Mouse (Mus musculus) granulocyte monocyte progenitor cell, adult 5-6 weeks (primary cell): Measurements from ENCODE around the gene Smim1. TPM values are rescaled to one million over a fixed set of nuclear protein-coding genes. Genes with fewer than 3 reads are reported as not detected.

Source experiments
- ATAC-seq: replicated peaks from 2 replicates; pipeline ENCODE4 v1.8.0; 2016; ENCODE audit warnings: mild to moderate bottlenecking, moderate TSS enrichment, inconsistent platforms; ENCODE audit not compliant: poor library complexity, severe bottlenecking
- total RNA-seq, 2 experiments: library from RNA; stranded (forward) in 1 of 2; stranded (reverse) in 1 of 2; fragments of 200-712, 200-1000 nt in 1 of 2; fragments of >200 nt in 1 of 2; fragmentation: Nextera tagmentation in 1 of 2; gene quantifications; 2 replicates each; pipeline ENCODE4 v1.2.3; 2014 to 2017

Gene Smim1
- total RNA-seq (2014; fragmentation: Nextera tagmentation) (not detected in 2 replicates), total RNA-seq (2017) (0.05 and 0.60 TPM in 2 replicates)

GRCm38 (mm10) chr4:154025641-154026440 lies at the start of gene Smim1:
Smim1 (minus strand) TSS chr4:154026230.
- ATAC-seq: peak; percentile 52

DNA sequence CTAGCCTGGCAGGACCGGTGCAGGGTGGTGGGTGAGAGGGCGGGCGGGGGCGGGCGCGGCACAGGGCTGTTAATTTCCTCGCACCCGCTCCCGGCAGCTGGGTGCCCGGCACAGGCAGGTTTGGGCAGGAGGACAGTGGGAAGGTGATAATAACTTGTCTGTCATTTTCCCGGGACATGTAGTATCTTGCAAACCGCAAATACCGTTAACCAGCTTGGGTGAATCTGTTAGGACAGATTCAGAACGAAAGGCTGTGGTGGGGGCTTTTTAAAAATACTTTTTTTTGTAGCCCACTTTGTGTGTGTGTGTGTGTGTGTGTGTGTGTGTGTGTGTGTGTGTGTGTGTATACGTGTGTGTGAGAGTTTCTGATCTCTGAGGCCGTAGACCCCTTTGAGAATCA lies 45.9 kb upstream of the Smim1 start:
- no peak for ATAC-seq

DNA sequence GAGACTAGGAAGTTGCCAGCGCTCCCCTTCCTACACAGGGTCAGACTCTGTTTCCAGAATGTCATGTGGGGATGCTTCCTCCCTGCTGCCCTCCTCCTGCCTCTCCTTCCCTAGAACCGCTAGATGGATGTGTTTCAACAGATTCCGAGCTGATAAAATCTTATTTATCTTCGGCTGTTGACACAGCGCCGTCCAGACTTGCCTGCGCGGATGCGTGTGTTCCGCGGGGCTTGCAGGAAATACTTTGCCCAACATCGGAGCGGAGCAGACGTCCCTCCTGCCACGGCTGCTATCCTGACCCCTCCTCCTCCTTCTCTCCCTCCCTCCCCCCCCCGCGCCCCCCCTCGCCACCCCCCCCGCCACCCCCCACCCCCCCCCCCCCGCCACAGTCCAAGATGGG lies 45.5 kb upstream of the Smim1 start:
- ATAC-seq: no peak

DNA sequence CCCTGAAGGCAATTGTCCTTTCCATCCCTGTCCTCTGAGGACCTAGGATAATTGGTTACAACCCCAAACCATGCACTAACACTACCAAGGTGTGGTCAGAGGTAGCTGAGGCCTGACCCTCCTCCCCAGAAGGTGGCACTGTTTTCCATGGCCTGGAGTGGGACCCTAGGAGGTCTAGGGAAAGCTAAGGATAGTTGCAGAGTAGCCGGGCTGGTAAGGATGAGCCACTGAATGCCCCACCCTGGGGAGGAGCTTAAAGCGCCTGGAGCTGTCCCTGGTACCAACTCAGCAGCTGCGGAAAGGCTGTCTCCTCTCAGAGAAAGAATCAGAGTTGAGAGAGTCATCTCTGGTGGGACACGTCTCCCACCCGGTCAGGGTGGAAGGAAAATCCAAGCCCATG lies 44.9 kb upstream of the Smim1 start:
- ATAC-seq: peak; percentile 55

DNA sequence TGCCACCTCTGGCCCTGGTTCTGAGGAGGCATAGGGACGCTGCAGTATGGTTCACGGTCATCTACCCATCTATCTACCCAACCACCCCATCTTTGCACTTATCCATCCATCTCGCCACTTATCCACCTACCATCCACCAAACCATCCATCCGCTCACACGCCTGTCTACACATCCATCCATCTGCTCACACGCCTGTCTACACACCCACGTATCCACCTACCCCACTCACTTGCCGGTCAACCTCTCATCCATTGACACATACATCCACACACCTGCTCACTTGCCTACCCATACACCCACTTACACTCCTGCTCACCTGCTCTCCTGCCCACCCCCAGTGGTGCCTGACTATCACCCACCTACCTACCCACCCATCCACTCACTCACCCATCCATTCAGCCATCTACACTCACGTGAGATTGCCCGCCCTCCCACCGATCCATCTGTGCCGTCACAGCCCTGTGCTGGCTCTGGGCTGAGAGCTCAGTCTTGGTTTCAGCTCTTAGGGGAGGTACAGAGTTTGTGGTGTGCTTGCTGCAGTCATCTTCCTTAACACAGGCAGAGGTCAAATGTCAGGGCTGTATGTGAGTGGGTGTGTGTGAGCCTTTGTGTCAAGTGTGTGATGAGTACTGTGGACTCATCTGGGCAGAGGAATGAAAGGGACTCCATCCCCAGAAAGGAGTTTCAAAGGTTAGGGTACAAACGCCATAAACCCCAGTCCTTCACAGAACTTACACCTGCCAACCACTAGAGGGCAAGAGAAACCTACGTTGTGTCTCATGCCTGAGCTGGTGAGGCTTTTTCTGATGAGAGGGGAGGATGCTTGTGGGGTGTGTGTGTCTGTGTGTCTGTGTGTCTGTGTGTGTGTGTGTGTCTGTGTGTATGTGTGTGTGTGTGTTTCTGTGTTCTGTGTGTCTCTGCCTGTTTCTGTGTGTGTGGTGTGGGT lies 39.1 kb upstream of the Smim1 start:
- ATAC-seq: peak; percentile 79

GRCm38 (mm10) chr4:154057696-154058095 lies 31.7 kb upstream of the Smim1 start:
- no peak for ATAC-seq

DNA sequence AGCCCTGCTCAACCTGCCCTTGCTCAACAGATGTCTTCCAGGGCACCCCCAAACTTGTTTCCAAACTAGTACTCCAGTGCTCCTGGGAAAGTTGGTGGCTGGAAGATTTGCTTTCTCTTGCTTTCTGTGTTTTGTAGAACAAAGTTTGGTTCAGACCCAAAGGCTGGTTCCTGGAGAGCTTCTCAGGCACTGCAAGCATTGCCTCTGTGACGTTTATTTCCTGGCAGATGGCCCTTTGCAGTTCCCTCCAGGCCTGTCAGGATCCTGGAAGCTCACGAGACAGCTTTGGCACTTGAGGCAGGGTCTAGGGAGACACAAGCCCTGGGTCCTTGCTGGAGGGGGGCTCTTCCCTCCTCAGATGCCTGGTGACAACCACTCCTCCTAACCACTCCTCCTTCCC lies 30.6 kb upstream of the Smim1 start:
- ATAC-seq: no peak

DNA sequence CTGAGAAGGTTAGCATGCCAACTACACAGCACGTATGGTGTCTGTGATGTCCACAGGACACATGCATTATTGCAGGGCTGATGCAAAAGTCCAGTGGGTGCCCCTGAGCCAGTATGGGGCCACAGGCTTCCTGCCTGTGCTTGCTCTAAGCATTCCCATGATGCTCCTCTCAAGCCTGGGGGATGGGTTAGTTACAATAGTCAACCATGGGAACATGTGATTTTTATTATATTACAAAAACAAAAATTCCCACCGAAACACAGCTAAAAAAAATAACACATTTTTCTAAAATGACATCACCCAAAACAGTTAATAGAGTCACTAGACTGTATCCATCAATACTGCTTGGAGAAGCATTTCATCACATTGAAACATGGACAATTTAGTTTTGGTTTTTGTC lies 30.0 kb upstream of the Smim1 start:
- ATAC-seq: no peak

- no peak for ATAC-seq
Measured at GRCm38 (mm10) chr4:154055482-154055881, 29.5 kb upstream of the Smim1 start.

- ATAC-seq: no peak
Measured at GRCm38 (mm10) chr4:154053065-154053464, 27.0 kb upstream of the Smim1 start.

GRCm38 (mm10) chr4:154051401-154051800 lies 25.4 kb upstream of the Smim1 start:
- no peak for ATAC-seq

DNA sequence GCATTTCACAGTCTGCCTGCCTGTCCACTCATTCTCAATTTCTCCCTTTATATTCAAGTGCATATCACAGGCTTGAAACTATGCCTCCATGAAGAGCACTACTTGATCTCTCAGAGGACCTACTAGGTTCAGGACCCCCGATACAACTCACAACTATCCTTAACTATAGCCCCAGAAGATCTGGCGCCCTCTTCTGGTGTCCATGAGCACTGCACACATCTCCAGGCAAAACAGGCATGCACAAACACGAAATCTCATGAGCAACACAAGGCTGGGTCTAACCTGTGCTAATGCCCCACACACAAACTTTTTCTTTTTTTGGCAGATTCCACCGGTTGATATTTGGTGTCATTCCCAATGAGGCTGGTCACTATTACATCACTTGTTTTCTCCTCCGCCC lies 19.8 kb upstream of the Smim1 start:
- ATAC-seq: no peak

DNA sequence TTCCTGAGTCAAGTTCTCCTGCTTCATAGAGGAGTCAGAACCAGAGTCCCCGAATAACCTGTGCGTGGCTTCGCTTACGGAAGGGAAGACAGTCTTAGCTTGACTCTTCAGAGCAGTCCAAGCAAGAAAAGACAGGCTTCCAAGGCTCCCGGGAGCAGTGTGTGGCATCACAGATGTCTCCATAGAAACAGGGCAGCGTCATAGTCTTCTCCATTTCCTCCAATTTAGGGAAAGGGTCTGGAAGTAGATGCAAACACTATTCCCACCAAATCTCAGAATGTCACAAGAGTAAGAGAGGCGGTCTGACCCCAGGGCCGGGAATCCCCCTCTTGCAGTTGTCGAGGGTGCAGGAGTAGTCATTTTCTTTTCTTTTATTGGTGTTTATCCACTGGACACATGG lies 16.5 kb upstream of the Smim1 start, which contains the start of gene Ccdc27:
Gene Ccdc27 (minus strand): TSS at position 101 of the 400 bp plus-strand sequence.
- ATAC-seq: no peak

DNA sequence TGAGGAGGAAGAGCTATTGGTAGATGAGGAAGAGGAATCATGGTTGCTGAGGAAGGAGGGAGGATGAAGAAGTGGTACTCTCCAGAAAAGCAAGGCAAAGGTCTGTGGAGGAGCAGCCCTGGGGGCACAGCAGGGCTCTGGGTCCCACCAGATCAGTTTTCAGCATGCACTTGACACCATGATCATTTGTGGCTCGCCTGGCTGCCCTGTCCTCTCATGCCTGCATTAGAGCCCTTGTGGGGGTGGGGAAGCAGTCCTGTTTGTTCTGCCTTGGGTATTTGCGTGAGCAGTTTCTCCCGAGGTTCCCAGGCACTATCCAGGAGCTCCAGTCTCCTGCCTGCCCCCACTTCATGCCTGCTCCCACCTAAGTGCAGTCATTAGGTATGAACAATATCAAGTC lies 11.1 kb upstream of the Smim1 start:
- no peak for ATAC-seq

- ATAC-seq: no peak; the same call in 1 of the 2 replicates
Measured at GRCm38 (mm10) chr4:154028646-154029045, 2.6 kb upstream of the Smim1 start.

- no peak for ATAC-seq
Measured at GRCm38 (mm10) chr4:154028066-154028465, 2.0 kb upstream of the Smim1 start.

DNA sequence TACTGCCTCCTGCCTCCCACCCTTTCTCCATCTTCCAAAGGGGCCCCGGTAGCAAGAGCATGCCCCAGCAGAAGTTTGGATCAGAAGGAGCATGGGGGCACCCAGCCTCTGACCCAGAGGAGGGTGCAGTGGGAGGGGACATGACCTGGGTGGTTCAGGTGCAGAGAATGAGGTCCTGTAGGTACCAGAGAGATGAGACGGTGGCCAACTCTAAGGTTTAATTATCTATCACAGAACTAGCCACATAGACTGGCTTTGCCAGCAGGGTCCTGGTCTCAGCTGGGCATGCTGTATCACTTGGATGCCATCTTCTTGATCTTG lies 371 bp upstream of the Smim1 start:
- no peak for ATAC-seq

GRCm38 (mm10) chr4:154024729-154025521 lies 1.1 kb downstream of the Smim1 start:
- ATAC-seq: no peak

GRCm38 (mm10) chr4:154023754-154024601 lies 2.1 kb downstream of the Smim1 start:
- ATAC-seq: no peak

DNA sequence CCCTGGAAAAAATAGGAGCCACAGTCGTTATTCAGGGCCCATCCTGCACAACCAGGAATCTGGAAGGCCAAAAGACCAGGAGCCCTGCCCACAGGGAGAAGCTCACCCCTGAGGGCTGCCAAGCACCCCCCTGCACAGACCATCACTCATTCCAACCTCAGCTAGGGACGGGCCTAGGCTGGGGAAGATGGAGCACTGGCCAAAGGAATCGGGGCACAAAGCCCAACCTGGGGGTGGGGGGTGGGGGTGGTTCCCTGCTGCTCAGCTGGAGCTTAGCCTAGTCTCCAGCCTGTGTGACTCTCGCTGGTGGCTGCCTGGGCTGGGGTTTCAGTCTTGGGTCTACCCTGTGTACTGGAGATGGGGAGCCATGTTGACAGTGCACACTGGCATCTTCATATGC lies 3.2 kb downstream of the Smim1 start:
- ATAC-seq: no peak
